Mouse (Mus musculus) brain, embryonic 14.5 days (tissue): ENCODE data around the gene Atrip.

Source experiments
- CTCF ChIP-seq: fragments of 200-500 bp; IDR thresholded peaks from 2 replicates; pipeline ENCODE4 v1.5.1; 2012; ENCODE audit warnings: inconsistent platforms, mild to moderate bottlenecking, moderate library complexity, borderline replicate concordance; ENCODE audit not compliant: insufficient read depth, insufficient read length; ENCODE audit errors: extremely low read depth
- POLR2A ChIP-seq: fragments of 200-500 bp; IDR thresholded peaks from 2 replicates; pipeline ENCODE4 v1.6.1; 2012; ENCODE audit warnings: mild to moderate bottlenecking, inconsistent platforms, borderline replicate concordance; ENCODE audit not compliant: poor library complexity, insufficient read depth, insufficient read length, severe bottlenecking; ENCODE audit errors: extremely low read depth

- TF ChIP-seq CTCF, result no peak
- no peak for TF ChIP-seq POLR2A
Observed at GRCm38 (mm10) chr9:109057543-109057942, 16.4 kb downstream of the Atrip start.
